ENCODE assay signal across 8 mouse cellular contexts in genomic region chr19:6363411-6364240, GRCm38 (mm10). TPM values are rescaled to one million over a fixed set of nuclear protein-coding genes. Genes with fewer than 3 reads are reported as not detected.
DNase-seq lines count a peak whose midpoint lies in the region; ATAC-seq and TF ChIP-seq lines count a peak whose summit lies in the region.

TSS of gene Sf1 (plus strand) at chr19:6363690.

- peak within 1 kb of the TSS; percentile 77 for H3K4me2 ChIP-seq in hindbrain, embryonic 13.5 days

- peaks cover 33% of the 10 kb centered on the region for H3K4me1 ChIP-seq in hindbrain, embryonic 13.5 days (replicated peaks)

- CTCF ChIA-PET in Patski (lab: Charles Lee) = interaction anchor here (1.4 kb wide), 1 partner anchor 10 kb away, joined by 5 read pairs; no protein-coding TSS in a partner anchor

- POLR2A ChIA-PET in Patski (lab: Charles Lee) = interaction anchor here (1.0 kb wide), 1 partner anchor 10 kb away, joined by 3 read pairs; no protein-coding TSS in a partner anchor

- in situ Hi-C loops in Patski (cut with MboI; ENCODE audit: low pct_unique_long_range_greater_than_20kb) = no loop called here

- H3K9ac ChIP-seq in hindbrain, embryonic 13.5 days = peak within 1 kb of the TSS; percentile 98

- H3K27ac ChIP-seq in hindbrain, embryonic 13.5 days = peak within 1 kb of the TSS; percentile 99

- peaks cover 35% of the 10 kb centered on the region for H3K36me3 ChIP-seq in hindbrain, embryonic 13.5 days

- TF ChIP-seq CTCF in Patski (IDR thresholded peaks at IDR 0.05) = no peak

- DNase-seq in Patski (ENCODE audit: low read depth, low spot score) = peak; percentile 98
- DNase-seq in cerebellum, postnatal 14 days = peak; percentile 100
- peak; percentile 100 for DNase-seq in frontal cortex, postnatal 14 days (ENCODE audit: low spot score in 2 of 2)
- peak; percentile 96 for DNase-seq in layer of hippocampus, postnatal 25 days (ENCODE audit: extremely low spot score in 1 of 2, low spot score in 1 of 2)
- DNase-seq in lung, postnatal 25 days (ENCODE audit: low spot score) = peak; percentile 100
- DNase-seq in retina, postnatal 1 day = peak; percentile 100
- DNase-seq in urinary bladder, adult 18-20 months (ENCODE audit: low spot score in 2 of 2) = peak; percentile 98 to 100

- ATAC-seq in Patski = peak; percentile 98
- peak; percentile 99 for ATAC-seq in hindbrain, embryonic 13.5 days (ENCODE audit: low FRiP score)

- H3K9me3 ChIP-seq in hindbrain, embryonic 13.5 days = no peaks in the 10 kb centered on the region

- H3K27me3 ChIP-seq in Patski = no peaks in the 10 kb centered on the region
- H3K27me3 ChIP-seq in hindbrain, embryonic 13.5 days = no peaks in the 10 kb centered on the region

- 1% methylated on average over 85 of the region's 85 CpGs for WGBS in hindbrain, embryonic 13.5 days

- H3K4me3 ChIP-seq in hindbrain, embryonic 13.5 days = peak within 1 kb of the TSS; percentile 91

RNA-seq across cellular contexts. Expression of gene Sf1, which starts in this region (rescaled TPM):
- polyA plus RNA-seq in Patski (2021) = 186 TPM
- 103 and 107 TPM in 2 replicates for polyA plus RNA-seq in hindbrain, embryonic 13.5 days (2015; fragmentation: Nextera tagmentation; extraction: Ambion mirVana)
- total RNA-seq in layer of hippocampus, postnatal 25 days (2021) = 100 to 1,000 TPM; 180 to 215 TPM

Comparison
In these comparisons a context has a peak if more than half of its experiments do, and no peak if none do; other contexts are left out.
1. Peak in every context shown above with its lines: DNase-seq, ATAC-seq, H3K4me3 ChIP-seq and H3K27ac ChIP-seq.